Mouse (Mus musculus) lung, adult 2 months (tissue): ENCODE results near the gene Phlda2.

Experiments used
- CTCF ChIP-seq: fragments of 200-500 bp; IDR thresholded peaks from 2 replicates; pipeline ENCODE4 v1.5.1; 2011; ENCODE audit warnings: mild to moderate bottlenecking, low read length, control low read depth; ENCODE audit not compliant: insufficient read depth
- POLR2A ChIP-seq: fragments of 200-500 bp; IDR thresholded peaks from 2 replicates; pipeline ENCODE4 v1.6.1; 2011; ENCODE audit warnings: low read depth, mild to moderate bottlenecking, control low read depth, low read length, borderline replicate concordance; ENCODE audit errors: extremely low read depth

- TF ChIP-seq POLR2A (no peak), CTCF (no peak)
Observed at GRCm38 (mm10) chr7:143546554-143546953, 43.6 kb upstream of the Phlda2 start.
